Mouse (Mus musculus): Measurements from ENCODE around the gene Iyd. TPM values are rescaled to one million over a fixed set of nuclear protein-coding genes. Genes with fewer than 3 reads are reported as not detected.
A peak's percentile ranks its signal among the peaks of the same experiment; 100 is the strongest.

The Iyd gene
- polyA plus RNA-seq, 1 experiment from 2014 or later, result 0.52 TPM

DNA sequence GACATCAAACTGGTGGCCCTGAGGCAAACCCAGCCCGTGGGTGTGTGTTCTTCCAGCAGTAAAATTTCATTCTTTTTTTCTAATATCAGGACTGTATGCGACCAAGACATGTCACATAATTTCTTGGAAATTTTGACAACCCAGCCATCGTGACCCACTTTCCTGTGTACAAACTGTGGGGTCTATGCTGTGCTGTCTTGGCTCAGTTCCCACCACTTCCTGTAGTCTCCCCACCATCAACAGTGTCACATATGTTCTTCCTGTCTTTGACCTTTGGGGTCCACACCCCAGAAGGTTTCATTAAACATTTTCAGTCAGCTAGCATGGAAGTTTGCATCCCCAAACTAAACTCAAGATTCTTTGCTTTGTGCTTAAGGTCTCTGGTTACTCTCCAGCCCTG is 28.6 kb upstream of the Iyd start:
- H3K4me1 ChIP-seq (ENCODE audit: control insufficient read depth, insufficient read depth, low read length), result peaks cover 26% of the 10 kb centered on the region
- no peaks in the 10 kb centered on the region for H3K27me3 ChIP-seq (ENCODE audit: control insufficient read depth, insufficient read depth, low read length)
- WGBS (ENCODE audit: insufficient replicate concordance), result 71% methylated on average over 3 of the region's 3 CpGs

GRCm38 (mm10) chr10:3512620-3513305 is 27.3 kb upstream of the Iyd start:
- no peak for ATAC-seq (replicated peaks; ENCODE audit: insufficient number of reproducible peaks, low FRiP score, low TSS enrichment)
- Histone ChIP-seq H3K4me1 (ENCODE audit: control insufficient read depth, insufficient read depth, low read length) (peaks cover 23% of the 10 kb centered on the region), H3K4me3 (ENCODE audit: low read depth, low read length) (no peak overlapping the region), H3K27me3 (ENCODE audit: control insufficient read depth, insufficient read depth, low read length) (no peaks in the 10 kb centered on the region), H3K4me2 (no peak overlapping the region), H3K27ac (ENCODE audit: low read depth, low read length) (no peak overlapping the region), H3K36me3 (ENCODE audit: control insufficient read depth, insufficient read depth, low read length) (no peaks in the 10 kb centered on the region), H3K9me3 (replicated peaks; ENCODE audit: control insufficient read depth, low read length) (no peaks in the 10 kb centered on the region), H3K9ac (ENCODE audit: low read depth, low read length) (no peak overlapping the region)
- 70% methylated on average over 8 of the region's 8 CpGs for WGBS (ENCODE audit: insufficient replicate concordance)

More for the DNA sequence above, 28.6 kb upstream of the Iyd start:
- H3K4me2 ChIP-seq, result no peak overlapping the region
- H3K4me3 ChIP-seq (ENCODE audit: low read depth, low read length), result no peak overlapping the region
- no peak for ATAC-seq (replicated peaks; ENCODE audit: insufficient number of reproducible peaks, low FRiP score, low TSS enrichment)
- no peak overlapping the region for H3K27ac ChIP-seq (ENCODE audit: low read depth, low read length)
- no peak overlapping the region for H3K9ac ChIP-seq (ENCODE audit: low read depth, low read length)
- no peaks in the 10 kb centered on the region for H3K36me3 ChIP-seq (ENCODE audit: control insufficient read depth, insufficient read depth, low read length)
- H3K9me3 ChIP-seq (replicated peaks; ENCODE audit: control insufficient read depth, low read length), result peaks cover 5% of the 10 kb centered on the region; the same call in 1 of the 2 replicates

DNA sequence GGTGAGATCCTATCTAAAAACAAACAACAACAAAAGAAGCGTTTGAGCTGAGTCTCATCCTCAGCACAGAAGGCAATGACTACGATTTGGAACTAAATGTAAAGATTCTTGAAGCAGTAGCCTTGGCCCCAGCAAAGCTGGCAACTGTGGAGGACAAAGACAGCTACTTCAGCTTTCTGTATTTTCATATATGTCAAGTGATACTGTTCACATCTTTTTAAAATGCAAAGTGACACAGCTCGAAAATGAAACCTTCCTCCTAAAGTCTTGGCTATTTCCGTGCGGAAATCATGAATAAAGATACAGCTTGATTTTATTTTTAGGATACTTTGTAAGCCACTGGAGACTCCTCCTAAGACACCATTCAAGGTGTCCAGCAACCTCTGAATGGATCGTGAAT is 26.1 kb upstream of the Iyd start:
- H3K27me3 ChIP-seq (ENCODE audit: control insufficient read depth, insufficient read depth, low read length), result no peaks in the 10 kb centered on the region
- H3K4me2 ChIP-seq, result no peak overlapping the region
- ATAC-seq (replicated peaks; ENCODE audit: insufficient number of reproducible peaks, low FRiP score, low TSS enrichment), result no peak
- H3K4me3 ChIP-seq (ENCODE audit: low read depth, low read length), result no peak overlapping the region
- H3K36me3 ChIP-seq (ENCODE audit: control insufficient read depth, insufficient read depth, low read length), result no peaks in the 10 kb centered on the region
- H3K9ac ChIP-seq (ENCODE audit: low read depth, low read length), result no peak overlapping the region
- H3K4me1 ChIP-seq (ENCODE audit: control insufficient read depth, insufficient read depth, low read length), result peaks cover 14% of the 10 kb centered on the region
- WGBS (ENCODE audit: insufficient replicate concordance), result 59% methylated on average over 6 of the region's 6 CpGs
- no peak overlapping the region for H3K27ac ChIP-seq (ENCODE audit: low read depth, low read length)
- no peaks in the 10 kb centered on the region for H3K9me3 ChIP-seq (replicated peaks; ENCODE audit: control insufficient read depth, low read length)

- no peak overlapping the region for H3K4me3 ChIP-seq (ENCODE audit: low read depth, low read length)
- H3K36me3 ChIP-seq (ENCODE audit: control insufficient read depth, insufficient read depth, low read length), result no peaks in the 10 kb centered on the region
- H3K4me1 ChIP-seq (ENCODE audit: control insufficient read depth, insufficient read depth, low read length), result peaks cover 13% of the 10 kb centered on the region
- WGBS (ENCODE audit: insufficient replicate concordance), result 77% methylated on average over 1 of the region's 1 CpGs
- H3K9me3 ChIP-seq (replicated peaks; ENCODE audit: control insufficient read depth, low read length), result no peaks in the 10 kb centered on the region
- H3K4me2 ChIP-seq, result no peak overlapping the region
- no peaks in the 10 kb centered on the region for H3K27me3 ChIP-seq (ENCODE audit: control insufficient read depth, insufficient read depth, low read length)
- H3K27ac ChIP-seq (ENCODE audit: low read depth, low read length), result no peak overlapping the region
- no peak for ATAC-seq (replicated peaks; ENCODE audit: insufficient number of reproducible peaks, low FRiP score, low TSS enrichment)
- H3K9ac ChIP-seq (ENCODE audit: low read depth, low read length), result no peak overlapping the region
Observed at GRCm38 (mm10) chr10:3514634-3515033, 25.4 kb upstream of the Iyd start.

DNA sequence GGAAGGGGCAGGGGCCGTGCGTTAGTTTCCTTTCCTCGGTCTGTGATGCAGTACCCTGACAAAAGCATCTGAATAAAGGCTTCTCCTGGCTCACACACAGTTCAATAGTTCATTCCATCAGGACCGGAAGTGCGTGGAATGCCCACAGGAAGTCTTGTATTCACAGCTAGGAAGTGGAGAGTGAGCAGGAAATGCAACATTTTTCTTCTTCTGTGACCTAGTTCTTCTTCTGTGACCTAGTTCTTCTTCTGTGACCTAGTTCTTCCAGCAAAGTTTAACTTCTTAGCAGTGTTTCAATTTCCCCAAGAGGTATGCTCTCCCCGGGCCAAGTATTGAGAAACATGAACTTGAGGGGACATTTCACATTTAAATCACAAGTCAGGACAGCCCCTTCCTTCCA is 23.6 kb upstream of the Iyd start:
- WGBS (ENCODE audit: insufficient replicate concordance), result 67% methylated on average over 6 of the region's 6 CpGs
- no peak overlapping the region for H3K27ac ChIP-seq (ENCODE audit: low read depth, low read length)

DNA sequence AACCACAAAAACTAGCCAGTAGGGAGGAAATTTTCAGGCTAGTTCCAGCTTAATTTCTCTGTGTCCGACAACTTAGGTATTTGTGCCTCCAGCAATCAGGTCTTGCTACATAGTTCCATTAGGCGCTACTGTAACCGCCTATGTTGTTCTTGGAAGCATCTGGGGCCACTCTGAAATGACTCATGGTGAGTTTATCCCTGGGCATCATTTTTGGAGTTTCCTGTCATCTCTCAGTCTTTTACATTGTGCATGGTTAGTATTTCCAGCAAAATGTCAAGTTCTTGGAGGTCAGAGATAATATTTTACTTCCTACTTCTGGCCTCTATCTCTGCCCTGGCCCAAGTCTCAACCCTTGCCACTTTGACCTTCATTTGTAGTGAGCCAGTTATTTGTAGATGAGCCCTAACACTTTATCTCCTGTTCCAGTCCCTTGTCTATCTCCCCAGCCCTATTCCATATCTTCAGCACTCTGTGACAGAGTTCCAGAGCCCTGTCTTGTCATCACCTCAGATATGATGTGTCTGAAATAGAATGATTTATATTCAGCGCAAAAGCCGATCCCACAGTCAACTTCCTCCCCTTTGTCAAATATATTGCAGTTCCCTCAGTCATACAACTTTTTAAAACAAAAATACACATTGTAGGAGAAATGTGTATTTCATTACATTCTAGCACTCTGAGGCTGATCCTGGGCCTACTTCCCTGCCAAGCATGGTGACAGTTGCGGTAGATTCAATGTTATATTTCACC is 16.8 kb upstream of the Iyd start:
- peak; percentile 74 for ATAC-seq (replicated peaks; ENCODE audit: insufficient number of reproducible peaks, low FRiP score, low TSS enrichment)

More for the DNA sequence above, 23.6 kb upstream of the Iyd start:
- H3K9ac ChIP-seq (ENCODE audit: low read depth, low read length), result no peak overlapping the region
- no peaks in the 10 kb centered on the region for H3K9me3 ChIP-seq (replicated peaks; ENCODE audit: control insufficient read depth, low read length)
- no peak for ATAC-seq (replicated peaks; ENCODE audit: insufficient number of reproducible peaks, low FRiP score, low TSS enrichment)
- H3K4me1 ChIP-seq (ENCODE audit: control insufficient read depth, insufficient read depth, low read length), result 0 out of 2 replicates have a peak, but pooled peaks cover 2% of the 10 kb centered on the region
- H3K27me3 ChIP-seq (ENCODE audit: control insufficient read depth, insufficient read depth, low read length), result no peaks in the 10 kb centered on the region
- H3K4me2 ChIP-seq, result no peak overlapping the region
- no peaks in the 10 kb centered on the region for H3K36me3 ChIP-seq (ENCODE audit: control insufficient read depth, insufficient read depth, low read length)
- H3K4me3 ChIP-seq (ENCODE audit: low read depth, low read length), result no peak overlapping the region

GRCm38 (mm10) chr10:3524513-3524912 is 15.5 kb upstream of the Iyd start:
- Histone ChIP-seq H3K9me3 (replicated peaks; ENCODE audit: control insufficient read depth, low read length) (no peaks in the 10 kb centered on the region), H3K27ac (ENCODE audit: low read depth, low read length) (peak overlapping the region; percentile 67), H3K9ac (ENCODE audit: low read depth, low read length) (no peak overlapping the region), H3K27me3 (ENCODE audit: control insufficient read depth, insufficient read depth, low read length) (no peaks in the 10 kb centered on the region), H3K36me3 (ENCODE audit: control insufficient read depth, insufficient read depth, low read length) (no peaks in the 10 kb centered on the region), H3K4me3 (ENCODE audit: low read depth, low read length) (no peak overlapping the region), H3K4me2 (no peak overlapping the region), H3K4me1 (ENCODE audit: control insufficient read depth, insufficient read depth, low read length) (peaks cover 36% of the 10 kb centered on the region)
- WGBS (ENCODE audit: insufficient replicate concordance), result 35% methylated on average over 3 of the region's 3 CpGs
- no peak for ATAC-seq (replicated peaks; ENCODE audit: insufficient number of reproducible peaks, low FRiP score, low TSS enrichment)

More for the DNA sequence above, 16.8 kb upstream of the Iyd start:
- no peak overlapping the region for H3K4me3 ChIP-seq (ENCODE audit: low read depth, low read length)
- H3K27ac ChIP-seq (ENCODE audit: low read depth, low read length), result peak overlapping the region; percentile 67
- no peak overlapping the region for H3K9ac ChIP-seq (ENCODE audit: low read depth, low read length)
- no peaks in the 10 kb centered on the region for H3K9me3 ChIP-seq (replicated peaks; ENCODE audit: control insufficient read depth, low read length)
- no peaks in the 10 kb centered on the region for H3K27me3 ChIP-seq (ENCODE audit: control insufficient read depth, insufficient read depth, low read length)
- 34% methylated on average over 6 of the region's 6 CpGs for WGBS (ENCODE audit: insufficient replicate concordance)
- H3K4me2 ChIP-seq, result no peak overlapping the region
- H3K4me1 ChIP-seq (ENCODE audit: control insufficient read depth, insufficient read depth, low read length), result peaks cover 36% of the 10 kb centered on the region
- H3K36me3 ChIP-seq (ENCODE audit: control insufficient read depth, insufficient read depth, low read length), result no peaks in the 10 kb centered on the region

- Histone ChIP-seq H3K27ac (ENCODE audit: low read depth, low read length) (peak overlapping the region; percentile 70; the same call in 1 of the 2 replicates), H3K9ac (ENCODE audit: low read depth, low read length) (no peak overlapping the region), H3K4me2 (no peak overlapping the region), H3K4me3 (ENCODE audit: low read depth, low read length) (no peak overlapping the region), H3K27me3 (ENCODE audit: control insufficient read depth, insufficient read depth, low read length) (no peaks in the 10 kb centered on the region), H3K36me3 (ENCODE audit: control insufficient read depth, insufficient read depth, low read length) (no peaks in the 10 kb centered on the region), H3K4me1 (ENCODE audit: control insufficient read depth, insufficient read depth, low read length) (peaks cover 39% of the 10 kb centered on the region), H3K9me3 (replicated peaks; ENCODE audit: control insufficient read depth, low read length) (no peaks in the 10 kb centered on the region)
- peak; percentile 32; the same call in 1 of the 2 replicates for ATAC-seq (replicated peaks; ENCODE audit: insufficient number of reproducible peaks, low FRiP score, low TSS enrichment)
- WGBS (ENCODE audit: insufficient replicate concordance), result 9% methylated on average over 2 of the region's 2 CpGs
Observed at GRCm38 (mm10) chr10:3525420-3526019, 14.5 kb upstream of the Iyd start.

All from heart, embryonic 11.5 days (tissue).